Mouse (Mus musculus) E14TG2a.4 (cell line): ENCODE results near the gene Cdk6.

Experiments used
- CTCF ChIP-seq: conservative IDR thresholded peaks from 2 replicates; pipeline ENCODE4 v1.5.1; 2014; ENCODE audit warnings: low read length
- POU5F1 ChIP-seq: IDR thresholded peaks from 2 replicates; pipeline ENCODE4 v1.6.1; 2014; ENCODE audit warnings: low read length, borderline replicate concordance

- TF ChIP-seq CTCF: no peak
- TF ChIP-seq POU5F1: no peak
These were observed 121.8 kb downstream of the Cdk6 start for GRCm38 (mm10) chr5:3462897-3463757.
